Mouse (Mus musculus) CD8-positive naive resting alpha-beta T cell, adult 2 months (primary cell): Measurements from ENCODE around the gene Zfp358.

ENCODE experiments used
- DNase-seq, 2 experiments: peaks; one replicate each; pipeline ENCODE4 v3.0.0; 2022; ENCODE audit warnings: low read depth in 2 of 2, low spot score in 2 of 2

Zfp358 gene

GRCm38 (mm10) chr8:3498583-3498982 is 5.6 kb downstream of the Zfp358 start:
- no peak for DNase-seq

- DNase-seq, result no peak
These were observed 6.8 kb downstream of the Zfp358 start for GRCm38 (mm10) chr8:3499751-3500150.

GRCm38 (mm10) chr8:3500235-3501090 is 7.5 kb downstream of the Zfp358 start, which contains the start of gene Mcoln1:
Mcoln1 (plus strand) TSS chr8:3500457.
- DNase-seq, result peak; percentile 95 to 97

GRCm38 (mm10) chr8:3502217-3502616 is 9.3 kb downstream of the Zfp358 start:
- DNase-seq, result no peak

GRCm38 (mm10) chr8:3507979-3508754 is 15.2 kb downstream of the Zfp358 start:
- no peak for DNase-seq

GRCm38 (mm10) chr8:3514681-3515247 is 21.8 kb downstream of the Zfp358 start:
- no peak for DNase-seq

DNA sequence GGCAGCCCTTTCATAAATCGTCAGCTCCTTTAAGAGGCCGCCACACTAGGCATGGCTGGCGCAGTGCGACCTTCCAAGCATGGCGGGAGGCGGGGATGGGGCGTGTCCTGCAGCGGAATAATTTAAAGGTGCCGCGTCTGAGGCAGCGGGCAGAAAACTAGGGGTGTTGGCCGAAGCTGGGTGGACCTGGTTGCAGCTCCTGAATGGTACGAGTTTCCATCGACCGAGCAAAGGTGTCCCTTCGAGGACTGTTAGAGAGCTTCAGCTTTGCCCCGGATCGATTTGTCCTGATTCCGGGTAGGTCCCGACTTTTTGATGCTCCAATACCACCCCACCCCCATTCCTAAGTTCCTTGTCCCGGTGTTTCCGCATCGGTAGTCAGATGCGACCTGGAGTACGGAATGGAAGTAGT is 22.3 kb downstream of the Zfp358 start, which contains the start of gene Pnpla6:
TSS of gene Pnpla6 (plus strand) at position 125 of the 412 bp plus-strand sequence.
- peak; percentile 58 to 73 for DNase-seq

GRCm38 (mm10) chr8:3515771-3516417 is 23.0 kb downstream of the Zfp358 start:
- peak in 1 of 2 experiments; percentile 12 for DNase-seq

GRCm38 (mm10) chr8:3516450-3517116 is 23.6 kb downstream of the Zfp358 start:
- DNase-seq, result peak; percentile 76 to 89

DNA sequence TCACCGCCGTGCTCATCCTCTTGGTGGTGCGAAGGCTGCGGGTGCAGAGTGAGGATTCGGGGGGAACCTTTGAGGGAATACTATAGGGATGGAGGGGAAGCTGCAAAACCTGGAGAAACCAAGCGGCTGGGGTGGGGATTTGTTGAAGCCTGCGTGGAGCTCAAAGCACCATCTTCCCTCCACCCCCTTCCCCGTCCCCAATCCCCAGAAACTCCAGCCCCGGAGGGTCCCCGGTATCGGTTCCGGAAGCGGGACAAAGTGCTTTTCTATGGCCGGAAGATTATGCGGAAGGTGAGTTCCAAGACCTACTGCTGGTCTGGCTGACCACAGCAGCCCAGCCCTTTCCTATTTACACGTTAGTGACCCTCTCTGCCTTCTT is 24.2 kb downstream of the Zfp358 start:
- no peak for DNase-seq

- no peak for DNase-seq
These were observed 29.2 kb downstream of the Zfp358 start for GRCm38 (mm10) chr8:3522007-3522697.

GRCm38 (mm10) chr8:3530816-3531215 is 37.9 kb downstream of the Zfp358 start:
- DNase-seq, result no peak

DNA sequence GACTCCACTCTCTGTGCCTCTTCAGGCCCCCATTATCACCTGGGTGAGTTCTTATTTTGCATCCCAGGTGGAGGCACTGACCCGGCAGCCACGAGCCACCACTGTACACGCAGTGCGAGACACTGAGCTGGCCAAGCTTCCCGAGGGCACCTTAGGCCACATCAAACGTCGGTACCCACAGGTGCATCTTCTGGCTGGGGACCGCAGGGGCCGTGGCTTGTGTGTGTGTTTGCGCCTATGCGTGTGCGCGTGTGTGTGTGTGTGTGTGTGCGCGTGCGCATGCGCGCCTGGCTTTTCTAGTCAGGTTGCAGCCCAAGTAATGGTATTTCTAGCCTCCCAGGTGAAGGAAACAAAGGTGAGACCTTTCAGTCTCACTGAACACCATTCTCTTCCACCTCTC is 39.0 kb downstream of the Zfp358 start:
- DNase-seq, result no peak

GRCm38 (mm10) chr8:3536053-3536841 is 43.3 kb downstream of the Zfp358 start:
- DNase-seq, result no peak

DNA sequence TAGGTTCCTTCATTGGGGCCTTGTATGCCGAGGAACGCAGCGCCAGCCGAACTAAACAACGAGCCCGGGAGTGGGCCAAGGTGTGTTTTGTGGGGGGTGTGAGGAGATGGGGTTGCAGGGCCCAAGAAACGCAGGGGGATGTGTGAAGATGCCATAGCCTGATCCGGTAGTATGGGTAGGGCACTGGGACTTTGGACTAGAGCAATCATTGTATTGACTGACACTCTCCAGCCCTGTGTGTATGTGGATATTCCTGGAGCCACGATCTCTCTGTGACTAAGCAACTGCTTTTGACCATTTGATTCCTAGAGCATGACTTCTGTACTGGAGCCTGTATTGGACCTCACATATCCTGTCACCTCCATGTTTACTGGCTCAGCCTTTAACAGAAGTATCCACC is 44.0 kb downstream of the Zfp358 start:
- DNase-seq, result no peak

GRCm38 (mm10) chr8:3537666-3538065 is 44.7 kb downstream of the Zfp358 start:
- DNase-seq, result no peak

DNA sequence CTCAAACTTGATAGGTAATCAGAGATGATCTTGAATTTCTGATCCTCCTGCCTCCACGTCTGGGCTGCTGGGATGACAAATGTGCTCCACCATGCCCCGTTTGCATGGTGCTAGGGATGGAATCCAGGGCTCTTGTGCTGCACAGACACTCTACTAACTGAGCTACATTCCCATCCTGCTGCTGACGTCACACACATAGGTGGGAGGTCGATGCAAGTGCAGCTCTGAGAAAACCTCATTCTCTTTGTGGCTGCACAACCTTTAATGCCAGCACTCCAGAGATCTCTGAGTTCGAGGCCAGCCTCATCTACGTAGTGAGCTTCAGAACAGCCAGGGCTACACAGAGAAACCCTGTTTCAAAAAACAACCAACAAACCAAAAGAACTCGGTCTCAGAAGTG is 46.2 kb downstream of the Zfp358 start:
- DNase-seq, result no peak

DNA sequence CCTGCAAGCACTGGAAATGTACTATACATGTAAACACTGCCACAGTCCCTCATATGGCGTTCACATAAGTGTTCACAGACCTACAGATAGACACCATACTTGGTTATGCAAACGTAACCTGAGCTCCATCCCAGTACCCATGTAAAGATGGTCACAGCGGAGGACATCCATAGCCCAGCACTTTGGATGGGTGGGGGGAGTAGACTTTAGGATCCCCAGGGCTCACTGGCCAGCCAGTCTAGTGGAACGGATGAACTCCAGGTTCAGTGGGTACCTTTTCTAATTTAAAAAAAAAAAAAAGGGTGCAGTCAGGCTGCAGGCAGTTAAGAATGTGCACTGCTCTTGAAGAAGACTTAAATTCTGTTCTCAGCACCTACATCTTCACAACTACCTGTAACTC is 47.1 kb downstream of the Zfp358 start:
- DNase-seq, result no peak

GRCm38 (mm10) chr8:3546511-3546910 is 53.6 kb downstream of the Zfp358 start:
- no peak for DNase-seq
